Mouse (Mus musculus): ENCODE data around the gene Zfp462. TPM values are rescaled to one million over a fixed set of nuclear protein-coding genes. Genes with fewer than 3 reads are reported as not detected.

Zfp462 gene
- polyA plus RNA-seq, 1 experiment from 2014 or later = 1.1 TPM

DNA sequence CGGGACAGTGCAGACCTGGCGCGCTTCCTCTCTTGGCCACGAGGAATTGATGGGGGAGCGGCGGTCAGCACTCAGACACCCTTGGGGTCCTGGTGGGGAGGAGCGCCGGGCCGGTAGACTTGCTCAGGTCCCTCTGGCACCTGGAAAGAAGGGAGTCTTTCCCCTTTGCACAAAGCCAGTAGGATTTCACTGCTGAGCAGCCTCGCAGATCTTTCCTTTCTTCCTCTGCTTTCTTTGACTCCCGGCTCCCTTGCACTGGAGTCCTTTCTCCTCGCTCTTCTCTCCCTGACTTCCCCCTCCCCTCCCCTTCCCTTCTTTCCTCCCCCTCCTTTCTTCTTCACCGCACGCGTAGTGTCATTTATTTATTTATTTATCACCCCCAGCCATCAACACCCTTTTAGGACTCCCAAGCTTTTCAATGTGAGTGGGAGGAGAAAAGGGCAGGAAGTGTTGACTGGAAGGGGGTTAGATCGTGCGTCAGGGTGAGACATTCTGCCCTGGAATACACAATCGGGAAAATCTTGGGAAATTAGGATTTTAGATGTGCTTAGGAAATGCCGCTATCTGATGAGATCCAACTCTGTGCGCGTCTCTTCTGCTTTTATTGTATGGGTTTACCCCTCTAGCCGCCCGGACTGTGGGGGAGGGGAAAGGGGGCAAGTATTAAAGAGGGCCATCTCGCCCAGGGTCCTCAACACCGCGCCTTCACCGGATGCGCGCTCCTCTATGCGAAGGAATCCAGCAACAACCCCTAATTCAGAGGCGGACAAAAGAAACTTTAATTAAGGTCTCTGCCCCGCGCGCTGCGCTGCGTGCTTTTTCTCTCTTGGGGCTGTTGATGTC, 976 bp downstream of the Zfp462 start:
- Histone ChIP-seq H3K4me2 (replicated peaks; ENCODE audit: low read depth) (peak overlapping the region; percentile 92), H3K9me3 (ENCODE audit: control insufficient read depth) (no peaks in the 10 kb centered on the region), H3K4me3 (ENCODE audit: low read depth, low read length) (peak overlapping the region; percentile 81), H3K27me3 (replicated peaks; ENCODE audit: control insufficient read depth, insufficient read depth, low read length) (no peaks in the 10 kb centered on the region), H3K4me1 (replicated peaks; ENCODE audit: control insufficient read depth, insufficient read depth, low read length) (no peaks in the 10 kb centered on the region), H3K27ac (ENCODE audit: low read depth, low read length) (no peak overlapping the region; the same call in 1 of the 2 replicates), H3K9ac (ENCODE audit: low read depth, low read length) (peak overlapping the region; percentile 45; the same call in 1 of the 2 replicates), H3K36me3 (ENCODE audit: control insufficient read depth, insufficient read depth) (no peaks in the 10 kb centered on the region)
- no peak for TF ChIP-seq CTCF (IDR thresholded peaks at IDR 0.05; ENCODE audit: low read depth)
- ATAC-seq = no peak
- WGBS = under 1% methylated on average over 36 of the region's 36 CpGs

DNA sequence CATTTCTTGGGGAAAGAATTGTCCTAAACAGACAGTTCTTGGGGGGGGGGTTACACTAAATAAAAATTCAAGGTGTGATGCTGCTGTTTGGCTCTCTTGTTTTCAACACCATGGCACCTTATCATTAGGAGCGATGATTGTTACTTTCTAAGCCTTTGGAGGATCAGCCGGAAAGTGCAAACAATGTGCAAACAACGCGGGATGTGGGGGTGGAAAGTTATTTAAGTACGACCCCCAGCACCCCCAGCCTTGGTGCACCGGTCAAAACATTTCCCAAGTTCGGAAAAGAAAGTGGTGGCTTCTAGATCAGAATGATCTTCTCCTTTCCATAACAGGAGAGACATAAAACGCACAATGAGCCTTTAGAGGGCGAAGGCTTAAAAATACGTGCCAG, 1.8 kb downstream of the Zfp462 start:
- Histone ChIP-seq H3K27me3 (replicated peaks; ENCODE audit: control insufficient read depth, insufficient read depth, low read length) (no peaks in the 10 kb centered on the region), H3K36me3 (ENCODE audit: control insufficient read depth, insufficient read depth) (no peaks in the 10 kb centered on the region), H3K27ac (ENCODE audit: low read depth, low read length) (0 out of 2 replicates have a peak overlapping the region, but pooled peaks have one; percentile 85)

GRCm38 (mm10) chr4:54947056-54947990, 2.5 kb downstream of the Zfp462 start:
- H3K4me1 ChIP-seq (replicated peaks; ENCODE audit: control insufficient read depth, insufficient read depth, low read length) = no peaks in the 10 kb centered on the region
- no peaks in the 10 kb centered on the region for H3K27me3 ChIP-seq (replicated peaks; ENCODE audit: control insufficient read depth, insufficient read depth, low read length)
- H3K4me2 ChIP-seq (replicated peaks; ENCODE audit: low read depth) = peak overlapping the region; percentile 92
- TF ChIP-seq CTCF (IDR thresholded peaks at IDR 0.05; ENCODE audit: low read depth) = peak; percentile 53
- peak overlapping the region; percentile 85 for H3K27ac ChIP-seq (ENCODE audit: low read depth, low read length)
- 0 out of 2 replicates have a peak, but pooled peaks have one; percentile 29 for ATAC-seq
- H3K36me3 ChIP-seq (ENCODE audit: control insufficient read depth, insufficient read depth) = no peaks in the 10 kb centered on the region
- H3K4me3 ChIP-seq (ENCODE audit: low read depth, low read length) = peak overlapping the region; percentile 81
- peak overlapping the region; percentile 83 for H3K9ac ChIP-seq (ENCODE audit: low read depth, low read length)
- under 1% methylated on average over 31 of the region's 35 CpGs for WGBS
- no peaks in the 10 kb centered on the region for H3K9me3 ChIP-seq (ENCODE audit: control insufficient read depth)

More for the DNA sequence above, 1.8 kb downstream of the Zfp462 start:
- under 1% methylated on average over 10 of the region's 10 CpGs for WGBS
- peak overlapping the region; percentile 81 for H3K4me3 ChIP-seq (ENCODE audit: low read depth, low read length)
- no peaks in the 10 kb centered on the region for H3K4me1 ChIP-seq (replicated peaks; ENCODE audit: control insufficient read depth, insufficient read depth, low read length)
- no peaks in the 10 kb centered on the region for H3K9me3 ChIP-seq (ENCODE audit: control insufficient read depth)
- no peak; the same call in 1 of the 2 replicates for TF ChIP-seq CTCF (IDR thresholded peaks at IDR 0.05; ENCODE audit: low read depth)
- peak overlapping the region; percentile 51; the same call in 1 of the 2 replicates for H3K9ac ChIP-seq (ENCODE audit: low read depth, low read length)
- H3K4me2 ChIP-seq (replicated peaks; ENCODE audit: low read depth) = peak overlapping the region; percentile 92
- no peak for ATAC-seq

- 2% methylated on average over 24 of the region's 25 CpGs for WGBS
- H3K4me1 ChIP-seq (replicated peaks; ENCODE audit: control insufficient read depth, insufficient read depth, low read length) = no peaks in the 10 kb centered on the region
- H3K27me3 ChIP-seq (replicated peaks; ENCODE audit: control insufficient read depth, insufficient read depth, low read length) = no peaks in the 10 kb centered on the region
- peak overlapping the region; percentile 85 for H3K27ac ChIP-seq (ENCODE audit: low read depth, low read length)
- H3K9me3 ChIP-seq (ENCODE audit: control insufficient read depth) = no peaks in the 10 kb centered on the region
- H3K36me3 ChIP-seq (ENCODE audit: control insufficient read depth, insufficient read depth) = no peaks in the 10 kb centered on the region
- peak overlapping the region; percentile 81 for H3K4me3 ChIP-seq (ENCODE audit: low read depth, low read length)
- peak; percentile 40 for ATAC-seq
- TF ChIP-seq CTCF (IDR thresholded peaks at IDR 0.05; ENCODE audit: low read depth) = no peak
- peak overlapping the region; percentile 83 for H3K9ac ChIP-seq (ENCODE audit: low read depth, low read length)
- H3K4me2 ChIP-seq (replicated peaks; ENCODE audit: low read depth) = peak overlapping the region; percentile 92
Observed at GRCm38 (mm10) chr4:54947991-54948615, 3.3 kb downstream of the Zfp462 start.

DNA sequence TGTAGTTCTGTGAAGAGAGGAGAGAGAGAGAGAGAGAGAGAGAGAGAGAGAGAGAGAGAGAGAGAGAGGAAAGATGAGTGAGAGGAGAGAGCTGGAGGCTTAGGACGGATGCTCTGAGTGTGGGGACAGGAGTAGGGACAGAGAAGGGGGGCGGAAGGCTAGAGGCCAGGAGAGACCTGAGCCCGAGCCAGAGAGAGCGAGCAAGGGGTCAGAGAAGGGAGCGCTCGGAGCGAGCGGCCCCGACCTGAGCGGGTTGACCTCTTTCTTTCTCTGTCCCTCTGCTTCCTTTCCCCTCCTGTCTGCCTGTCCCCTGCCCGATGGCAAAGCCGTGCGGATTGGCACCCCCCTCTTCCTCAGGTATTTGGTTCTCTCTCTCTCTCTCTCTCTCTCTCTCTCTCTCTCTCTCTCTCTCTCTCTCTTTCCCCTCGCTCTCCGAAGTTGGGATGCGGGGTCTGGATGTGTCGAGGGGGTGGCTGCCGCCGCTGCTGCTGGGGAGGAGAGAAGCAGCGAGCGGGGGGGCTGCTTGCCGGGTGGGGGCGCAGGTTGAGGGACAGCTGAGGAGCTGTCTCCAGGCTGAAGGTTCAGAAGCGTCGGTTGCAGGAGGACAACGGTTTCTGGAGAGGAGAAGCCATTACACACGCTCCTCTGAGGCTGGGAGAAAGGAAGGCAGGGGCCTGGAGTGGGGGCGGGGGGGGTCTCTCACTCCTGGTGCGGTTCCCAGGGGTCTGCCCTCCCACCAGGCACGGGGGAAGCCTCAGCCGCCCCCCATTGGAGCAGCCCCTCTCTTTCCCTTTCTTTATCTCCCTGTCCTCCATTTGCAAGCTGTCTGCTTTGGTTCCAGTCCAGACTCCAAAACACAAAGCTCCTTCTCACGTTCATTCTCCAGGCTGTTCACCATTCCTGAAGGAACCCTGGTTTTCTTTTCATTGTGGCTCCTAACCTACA, 4.0 kb downstream of the Zfp462 start:
- Histone ChIP-seq H3K4me3 (ENCODE audit: low read depth, low read length) (peak overlapping the region; percentile 81), H3K9ac (ENCODE audit: low read depth, low read length) (peak overlapping the region; percentile 83), H3K4me1 (replicated peaks; ENCODE audit: control insufficient read depth, insufficient read depth, low read length) (no peaks in the 10 kb centered on the region), H3K27me3 (replicated peaks; ENCODE audit: control insufficient read depth, insufficient read depth, low read length) (no peaks in the 10 kb centered on the region), H3K27ac (ENCODE audit: low read depth, low read length) (peak overlapping the region; percentile 85), H3K4me2 (replicated peaks; ENCODE audit: low read depth) (peak overlapping the region; percentile 92), H3K36me3 (ENCODE audit: control insufficient read depth, insufficient read depth) (no peaks in the 10 kb centered on the region), H3K9me3 (ENCODE audit: control insufficient read depth) (no peaks in the 10 kb centered on the region)
- no peak for TF ChIP-seq CTCF (IDR thresholded peaks at IDR 0.05; ENCODE audit: low read depth)
- WGBS = under 1% methylated on average over 29 of the region's 32 CpGs
- ATAC-seq = peak; percentile 46

All from intestine, postnatal 0 days (tissue).